Mouse (Mus musculus): Measurements from ENCODE around the gene Arl6ip5.
"Not testable (repeated sequence)": the region's sequence is repeated elsewhere in the genome, so short reads cannot be mapped to it uniquely, and the experiment has no call there.

The Arl6ip5 gene

DNA sequence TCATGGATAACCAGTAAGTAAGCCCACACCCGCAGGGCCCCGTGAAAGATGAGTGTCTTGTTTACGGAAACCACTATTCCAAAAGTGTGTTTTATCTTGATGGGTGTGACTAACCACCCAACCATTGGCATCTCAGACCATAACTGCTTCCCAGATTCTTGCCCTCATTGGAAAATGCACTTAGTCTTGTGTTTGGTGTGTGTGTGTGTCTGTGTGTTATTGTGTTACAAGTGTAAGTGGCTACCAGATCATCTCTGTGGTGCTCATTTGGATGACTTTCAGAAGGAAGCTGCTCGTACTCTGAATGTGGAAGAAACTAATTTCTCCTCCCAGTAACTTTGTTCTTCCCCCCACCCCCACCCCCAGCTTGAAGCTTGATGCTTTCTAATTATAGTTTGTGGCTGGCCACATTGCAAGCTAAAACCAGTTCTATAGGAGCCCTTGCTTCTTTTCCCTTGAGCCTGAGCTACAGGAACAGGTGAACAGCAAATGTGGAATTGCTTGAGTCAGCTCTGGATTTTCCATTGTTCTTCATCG, 12.5 kb downstream of the Arl6ip5 start:
- no peak for DNase-seq (ENCODE audit: extremely low read depth, low read depth)

DNA sequence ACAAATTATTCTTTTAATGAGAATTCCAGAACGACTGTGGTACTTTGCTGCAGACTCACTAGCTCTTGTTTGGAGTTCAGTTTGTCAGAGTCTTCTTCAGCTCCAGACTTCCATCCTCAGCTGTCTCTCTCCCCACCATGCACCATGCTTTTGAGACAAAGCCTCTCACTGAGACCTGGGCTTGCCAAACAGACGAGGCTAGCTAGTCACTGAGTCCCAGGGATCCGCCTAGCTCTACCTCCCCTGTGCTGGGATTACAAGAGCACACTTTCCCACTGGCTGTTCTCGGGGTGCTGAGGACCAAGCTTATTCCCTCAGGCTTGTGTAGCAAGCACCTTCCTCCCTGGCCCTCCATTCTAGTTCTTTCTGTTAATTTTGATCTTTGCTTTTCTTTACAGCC, 13.1 kb downstream of the Arl6ip5 start:
- DNase-seq (ENCODE audit: extremely low read depth, low read depth), result no peak

DNA sequence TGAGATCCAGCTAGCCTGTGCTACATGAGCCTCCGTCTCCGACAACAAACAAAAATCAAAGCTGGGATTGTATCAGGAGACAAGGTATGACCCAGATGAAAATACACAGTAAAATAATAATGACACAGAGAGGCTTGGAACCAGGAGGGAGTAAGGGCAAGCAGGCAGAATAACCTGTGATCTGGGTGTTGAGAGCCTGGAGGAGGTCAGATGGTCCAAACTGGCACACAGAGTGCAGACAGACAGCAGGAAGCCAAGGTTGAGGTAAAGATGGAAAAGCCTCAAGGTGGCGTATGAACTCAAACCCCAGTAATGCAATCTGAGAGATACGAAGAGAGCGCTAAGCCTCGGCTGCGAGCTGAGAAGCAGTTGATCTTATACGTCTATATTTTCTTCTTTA, 14.0 kb downstream of the Arl6ip5 start:
- DNase-seq (ENCODE audit: extremely low read depth, low read depth), result no peak

DNA sequence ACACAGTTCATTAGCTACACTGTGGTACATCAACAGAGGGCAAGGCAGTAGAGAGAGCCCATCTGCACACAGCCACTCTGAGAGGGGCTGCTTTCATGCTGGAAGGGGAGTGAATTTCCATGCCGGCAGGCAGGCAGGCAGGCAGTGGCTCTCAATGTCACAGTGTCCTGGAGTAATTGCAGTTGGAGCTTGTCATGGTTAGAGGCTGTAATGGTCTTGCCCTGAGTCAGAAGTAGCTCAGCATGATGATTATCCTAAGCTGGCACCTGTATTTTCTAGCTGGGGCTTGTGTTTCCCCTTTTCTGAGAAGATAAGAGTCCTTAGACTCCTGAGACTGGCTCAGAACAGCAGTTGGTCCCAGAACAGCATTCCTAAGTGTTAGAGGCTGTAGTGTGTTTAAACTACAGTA, 15.6 kb downstream of the Arl6ip5 start:
- no peak for DNase-seq (ENCODE audit: extremely low read depth, low read depth)

DNA sequence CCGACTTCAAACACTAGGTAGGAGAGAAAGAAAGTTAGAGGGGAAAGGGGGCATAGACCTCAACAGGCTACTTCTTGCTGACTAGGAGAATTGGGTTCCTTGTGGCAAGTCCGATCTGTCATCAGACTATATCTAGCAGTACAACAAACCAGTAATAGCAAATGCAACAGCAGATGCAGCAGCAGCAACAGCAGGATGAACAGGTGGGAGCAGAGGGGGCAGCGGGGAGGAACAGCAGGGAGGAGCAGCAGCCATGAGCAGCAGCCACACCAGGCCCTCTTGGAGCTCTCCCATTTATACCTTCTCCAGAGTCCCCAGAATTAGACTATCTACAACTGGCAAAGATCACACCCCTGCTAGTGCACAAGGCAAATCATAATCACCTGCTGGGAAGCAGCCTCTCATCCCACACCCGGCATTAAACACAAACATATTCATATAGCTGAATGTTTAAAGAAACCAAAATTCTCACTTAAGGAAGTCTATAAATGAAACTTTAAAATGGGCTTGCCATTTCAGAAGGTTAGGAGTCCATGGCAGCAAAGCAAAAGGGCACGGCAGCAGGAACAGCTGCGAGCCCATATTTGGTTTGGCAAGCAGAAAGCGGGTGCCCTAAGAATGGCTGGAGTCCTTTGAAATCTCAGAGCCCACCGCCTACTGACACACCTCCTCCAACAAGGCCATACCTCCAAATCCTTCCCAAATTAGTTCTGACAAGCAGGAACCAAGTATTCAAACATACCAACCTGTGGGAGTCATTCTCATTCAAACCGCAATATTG, 16.8 kb downstream of the Arl6ip5 start:
- no peak for DNase-seq (ENCODE audit: extremely low read depth, low read depth)

DNA sequence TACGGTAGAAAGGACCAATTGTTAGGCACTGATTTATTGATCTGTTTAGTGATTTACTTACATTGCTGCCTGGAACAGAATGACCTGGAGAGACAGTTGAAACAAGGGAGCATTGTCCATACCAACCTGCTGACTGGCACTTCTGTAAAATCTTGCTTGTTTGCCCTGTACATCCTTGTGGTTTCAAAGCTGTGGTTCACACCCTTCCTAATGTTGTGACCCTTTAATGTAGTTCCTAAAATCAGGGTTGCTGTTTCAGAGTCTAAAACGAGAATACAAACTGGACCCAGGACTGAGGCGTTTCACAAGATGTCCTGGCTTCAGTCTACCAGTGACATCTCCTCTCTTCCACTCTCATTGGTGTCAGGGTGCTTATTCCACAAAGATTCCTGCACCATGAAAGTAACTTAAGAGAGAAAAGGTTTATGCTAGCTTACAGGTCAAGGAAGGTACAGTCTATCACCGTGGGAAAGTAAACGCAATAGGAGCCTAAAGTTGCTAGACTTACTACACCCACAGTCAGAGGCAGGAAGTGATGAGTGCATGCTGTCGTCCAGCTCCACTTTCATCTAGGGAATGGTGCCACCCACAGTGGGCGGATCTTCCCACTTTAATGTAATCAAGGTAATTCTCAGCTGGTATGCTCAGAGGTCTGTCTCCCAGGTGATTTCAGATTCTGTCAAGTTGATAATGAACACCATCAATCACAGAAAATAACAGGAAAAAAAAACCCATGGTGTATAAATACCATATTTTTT, 24.6 kb downstream of the Arl6ip5 start:
- DNase-seq (ENCODE audit: extremely low read depth, low read depth), result no peak

DNA sequence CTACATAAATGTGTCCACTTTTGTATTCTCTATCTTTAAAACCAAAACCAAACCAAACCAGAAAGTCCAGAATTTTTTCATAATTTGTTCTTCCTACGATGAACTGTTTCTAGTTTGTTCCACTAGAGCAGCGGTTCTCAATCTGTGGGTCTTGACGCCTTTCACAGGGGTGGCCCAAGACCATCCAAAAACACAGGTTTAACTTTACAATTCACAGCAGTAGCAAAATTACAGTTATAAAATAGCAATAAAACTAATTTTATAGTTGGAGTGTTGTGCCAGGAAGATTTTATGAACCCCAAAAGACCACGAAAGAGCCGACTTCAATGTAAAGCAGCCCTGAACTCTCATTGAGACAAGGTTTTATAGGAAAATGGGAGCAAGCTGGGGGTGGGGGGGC, 25.6 kb downstream of the Arl6ip5 start:
- no peak for DNase-seq (ENCODE audit: extremely low read depth, low read depth)

DNA sequence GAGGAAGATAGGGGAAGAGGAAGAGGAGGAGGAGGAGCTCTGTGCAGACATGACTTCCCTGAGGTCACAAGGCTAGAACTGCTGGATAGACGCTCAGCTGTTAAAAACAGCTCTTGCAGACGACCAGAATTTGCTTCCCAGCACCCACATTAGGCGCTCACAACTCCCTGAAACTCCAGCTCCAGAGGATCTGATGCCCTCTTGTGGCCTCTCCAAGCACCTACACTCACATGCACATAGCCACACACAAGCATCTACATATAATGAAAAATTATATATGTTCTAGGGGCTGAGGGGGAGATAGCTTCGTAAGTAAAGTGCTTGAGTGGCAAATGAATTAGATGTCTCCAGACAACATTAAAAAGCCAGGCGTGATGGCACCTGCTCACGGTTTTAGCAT, 28.9 kb downstream of the Arl6ip5 start:
- DNase-seq (ENCODE audit: extremely low read depth, low read depth), result no peak

DNA sequence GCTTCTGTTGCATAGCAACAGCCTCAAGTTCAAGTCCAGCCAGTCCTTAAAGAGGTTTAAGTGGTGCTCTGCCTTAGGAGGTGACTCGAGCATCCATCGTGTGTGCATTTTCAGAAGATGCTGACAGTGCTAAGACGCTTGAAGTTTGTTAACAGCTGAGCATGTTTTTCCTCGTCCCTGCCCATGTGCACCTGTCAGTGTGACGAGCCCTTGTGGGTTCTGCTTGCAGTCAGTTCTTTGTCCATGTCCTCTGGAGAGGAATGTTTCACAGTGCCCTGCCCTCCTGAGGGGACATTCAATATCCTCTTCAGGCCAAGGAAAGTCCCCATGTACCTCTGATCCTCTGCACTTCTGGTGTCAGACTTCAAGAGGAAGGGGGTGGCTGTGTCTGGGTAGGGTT, 29.6 kb downstream of the Arl6ip5 start:
- DNase-seq (ENCODE audit: extremely low read depth, low read depth), result no peak

DNA sequence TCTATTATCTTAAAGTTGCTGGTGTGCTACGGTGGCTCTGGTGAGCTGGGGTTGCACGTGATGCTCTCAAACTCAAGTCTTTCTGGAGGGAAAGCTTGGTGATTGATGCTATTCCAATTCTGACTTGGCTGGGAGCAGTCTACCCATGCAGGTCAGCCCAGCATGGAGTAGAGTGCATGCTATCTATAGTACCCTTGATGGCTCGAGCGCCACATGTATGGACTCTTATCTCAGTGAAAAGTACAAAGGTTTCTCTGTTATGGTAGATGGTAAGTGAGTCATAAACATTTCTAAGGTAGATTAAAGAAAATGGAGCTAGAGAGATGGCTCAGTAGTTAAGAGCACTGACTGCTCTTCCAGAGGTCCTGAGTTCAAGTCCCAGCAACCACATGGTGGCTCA, 32.0 kb downstream of the Arl6ip5 start:
- no peak for DNase-seq (ENCODE audit: extremely low read depth, low read depth)

DNA sequence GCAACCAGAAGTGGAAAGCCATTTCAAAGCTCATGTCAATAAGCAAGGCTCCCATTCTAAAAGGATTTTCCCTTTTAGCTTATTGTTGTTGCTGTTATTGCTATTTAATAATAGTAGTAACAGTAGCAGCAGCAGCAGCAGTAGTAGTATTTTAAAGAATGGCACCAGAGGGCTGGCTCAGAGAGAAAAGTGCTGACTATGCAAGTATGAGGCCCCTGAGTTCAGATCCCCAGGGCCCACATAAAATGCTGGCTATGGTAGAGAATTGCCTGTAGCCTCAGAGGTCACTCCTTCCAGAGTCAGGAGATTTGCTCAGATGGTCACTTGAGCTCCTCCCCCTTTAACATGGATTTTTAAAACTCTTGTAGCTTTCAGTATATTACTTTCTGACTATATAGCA, 34.7 kb downstream of the Arl6ip5 start:
- no peak for DNase-seq (ENCODE audit: extremely low read depth, low read depth)

DNA sequence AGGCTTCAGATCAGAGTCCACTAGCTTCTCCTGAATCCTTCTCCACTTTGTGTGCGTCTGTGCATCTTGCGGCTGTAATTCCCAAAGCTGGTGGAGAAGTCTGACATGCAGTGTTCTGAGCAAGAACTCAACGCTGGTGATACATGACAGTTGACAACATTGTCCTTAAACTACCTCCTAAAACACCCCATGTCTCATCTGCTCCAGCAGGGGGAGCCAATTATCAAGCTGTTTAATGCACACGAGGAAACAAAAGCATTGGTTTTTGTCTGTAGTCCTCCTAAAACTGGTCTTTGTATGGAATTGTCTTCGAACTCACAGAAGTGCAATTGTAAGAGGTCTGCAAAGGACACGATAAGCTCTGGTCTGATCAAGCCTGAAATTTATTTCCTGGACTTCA, 40.5 kb downstream of the Arl6ip5 start:
- peak; percentile 38 for DNase-seq (ENCODE audit: extremely low read depth, low read depth)

DNA sequence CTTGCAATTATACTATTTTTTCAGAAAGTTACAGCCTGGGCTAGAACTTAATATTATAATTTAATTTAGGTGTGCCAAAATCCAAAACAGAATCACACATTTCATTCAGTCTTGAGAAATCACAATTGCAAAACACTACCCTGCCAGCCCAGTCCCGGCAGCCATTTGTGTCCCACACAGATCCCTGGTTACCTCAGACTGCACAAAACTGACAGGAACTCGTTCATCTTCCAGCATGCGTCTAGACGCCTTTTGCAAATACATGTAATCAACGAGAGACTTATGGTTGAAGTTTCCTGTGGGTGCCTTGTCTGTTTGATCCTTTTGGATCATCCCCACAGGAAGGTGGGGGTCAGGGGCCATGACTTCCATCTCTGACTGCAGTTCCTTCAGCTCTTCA, 41.6 kb downstream of the Arl6ip5 start:
- no peak for DNase-seq (ENCODE audit: extremely low read depth, low read depth)

DNA sequence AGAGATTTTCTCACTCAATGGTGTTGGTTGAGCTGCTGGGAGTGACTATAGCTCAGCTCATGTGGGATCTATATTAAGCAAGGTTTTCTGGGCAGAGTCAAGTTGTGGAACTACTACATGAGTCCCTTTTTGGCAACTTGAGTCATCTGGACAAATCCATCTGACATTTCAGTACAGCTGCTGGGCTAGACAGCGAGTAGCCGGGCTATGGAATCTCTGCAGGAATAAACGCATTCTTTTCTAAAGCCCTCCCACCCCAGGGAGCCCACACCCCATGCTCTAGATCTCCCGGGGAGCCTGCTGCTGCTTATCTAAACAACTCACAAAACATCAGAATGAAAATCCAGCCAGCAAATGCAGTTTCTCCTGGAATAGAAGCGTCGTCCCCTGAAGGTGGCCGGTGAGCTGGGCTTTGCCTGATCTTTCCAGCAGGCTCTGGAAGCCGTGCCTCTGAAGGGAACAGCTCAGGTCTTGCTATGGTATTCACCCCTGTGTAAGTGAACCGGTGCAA, 42.3 kb downstream of the Arl6ip5 start, which contains the start of gene Lmod3:
TSS of gene Lmod3 (minus strand) at position 49 of the 511 bp plus-strand sequence.
- DNase-seq (ENCODE audit: extremely low read depth, low read depth), result no peak

DNA sequence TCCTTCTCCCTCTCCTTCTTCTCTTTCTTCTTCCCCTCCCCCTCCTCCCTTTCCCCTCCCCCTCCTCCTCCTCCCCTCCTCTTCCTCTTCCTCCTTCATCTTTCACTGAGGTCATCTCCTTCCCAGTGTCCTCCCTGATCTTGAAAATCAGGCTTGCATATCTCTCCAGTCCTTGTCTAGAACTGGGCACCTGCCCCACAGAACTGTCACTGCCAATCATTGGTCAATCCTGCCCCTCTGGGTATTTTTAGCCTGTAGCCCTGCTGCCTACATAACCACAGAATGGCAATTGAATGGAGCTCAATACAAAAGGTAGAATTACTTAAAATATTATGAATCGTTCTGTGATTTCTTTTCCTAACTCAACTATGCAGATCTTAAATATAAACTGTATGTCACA, 48.0 kb downstream of the Arl6ip5 start:
- no peak for DNase-seq (ENCODE audit: extremely low read depth, low read depth)

DNA sequence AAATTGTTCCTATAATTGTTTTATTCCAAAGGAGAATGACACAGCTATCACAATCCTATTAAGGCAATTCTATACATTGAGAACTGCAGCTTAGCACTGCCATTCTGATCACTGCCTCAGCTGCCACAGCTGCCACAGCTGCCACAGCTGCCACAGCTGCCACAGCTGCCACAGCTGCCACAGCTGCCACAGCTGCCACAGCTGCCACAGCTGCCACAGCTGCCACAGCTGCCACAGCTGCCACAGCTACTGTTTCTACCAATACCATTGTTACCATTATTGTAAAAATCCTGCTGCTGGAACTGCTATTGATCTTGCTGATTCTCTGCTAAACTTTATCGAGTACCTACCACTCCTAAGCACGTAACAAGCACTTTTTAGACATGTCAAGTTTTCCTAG, 49.4 kb downstream of the Arl6ip5 start:
- not testable (repeated sequence) for DNase-seq (ENCODE audit: extremely low read depth, low read depth)

DNA sequence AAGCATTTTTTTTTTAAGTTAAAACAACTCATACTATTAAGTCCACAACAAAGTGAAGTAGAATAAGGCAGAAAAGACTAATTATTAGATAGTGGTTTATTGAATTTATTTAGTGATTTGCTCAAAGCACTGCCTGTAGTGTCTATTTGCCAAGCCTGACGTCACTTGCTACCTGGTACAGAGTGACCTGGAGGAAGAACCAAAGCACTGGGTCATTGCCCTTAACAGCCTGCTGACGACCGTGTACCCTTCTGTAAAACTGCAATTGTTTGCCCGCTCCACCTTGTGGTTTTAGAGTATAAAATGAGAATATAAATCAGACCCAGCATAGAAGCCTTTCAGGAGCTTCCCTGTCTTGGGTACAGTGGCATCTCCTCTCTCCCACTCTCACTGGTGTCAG, 51.7 kb downstream of the Arl6ip5 start:
- no peak for DNase-seq (ENCODE audit: extremely low read depth, low read depth)

DNA sequence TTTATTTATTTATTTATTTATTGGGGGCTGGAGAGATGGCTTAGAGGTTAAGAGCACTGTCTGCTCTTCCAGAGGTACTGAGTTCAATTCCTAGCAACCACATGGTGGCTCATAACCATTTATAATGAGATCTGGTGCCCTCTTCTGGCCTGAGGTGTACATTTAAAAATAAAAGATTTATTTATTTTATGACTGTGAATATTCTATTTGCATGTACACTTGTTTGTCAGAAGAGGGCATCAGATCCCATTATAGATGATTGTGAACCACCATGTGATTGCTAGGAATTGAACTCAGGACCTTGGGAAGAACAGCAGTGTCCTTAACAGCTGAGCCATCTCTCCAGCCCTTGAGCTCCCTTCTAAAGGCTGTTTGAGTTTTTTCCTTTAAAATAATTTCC, 53.3 kb downstream of the Arl6ip5 start:
- DNase-seq (ENCODE audit: extremely low read depth, low read depth), result not testable (repeated sequence)

DNA sequence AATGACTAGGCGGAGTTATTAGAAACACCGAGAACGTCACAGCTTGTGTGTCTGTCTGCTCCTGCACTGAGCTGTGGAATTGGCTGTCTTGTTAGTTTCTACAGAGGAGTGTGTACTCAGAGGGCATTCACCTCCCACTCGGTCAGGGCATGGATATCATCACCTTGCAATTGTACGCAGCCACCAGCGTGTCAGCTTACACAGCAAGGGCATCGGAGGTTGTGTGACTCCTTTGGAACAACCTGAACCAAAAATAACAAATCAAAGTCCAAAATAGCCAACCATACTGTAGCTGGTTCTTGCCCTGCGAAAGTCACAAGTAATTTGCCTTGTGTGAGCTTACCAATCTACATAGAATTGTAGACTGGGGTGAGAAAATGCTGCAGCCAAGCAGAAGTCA, 54.8 kb downstream of the Arl6ip5 start:
- no peak for DNase-seq (ENCODE audit: extremely low read depth, low read depth)

DNA sequence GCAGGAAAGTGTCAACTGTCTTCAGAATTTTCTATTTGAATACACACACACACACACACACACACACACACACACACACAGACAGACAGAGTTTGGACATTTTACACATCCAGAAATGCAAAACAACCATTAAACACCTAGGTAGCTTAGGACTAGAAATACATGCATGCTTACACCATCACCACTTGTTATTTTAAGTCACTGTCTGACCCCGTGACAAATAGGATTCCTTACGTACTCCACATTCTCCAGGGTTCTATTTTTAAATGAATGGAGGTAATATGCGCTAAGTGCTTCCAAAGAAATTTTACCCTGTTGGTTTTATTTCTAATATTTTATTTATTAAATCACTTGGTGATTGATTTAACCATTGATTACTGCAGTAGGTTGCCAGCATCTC, 55.2 kb downstream of the Arl6ip5 start:
- DNase-seq (ENCODE audit: extremely low read depth, low read depth), result no peak

DNA sequence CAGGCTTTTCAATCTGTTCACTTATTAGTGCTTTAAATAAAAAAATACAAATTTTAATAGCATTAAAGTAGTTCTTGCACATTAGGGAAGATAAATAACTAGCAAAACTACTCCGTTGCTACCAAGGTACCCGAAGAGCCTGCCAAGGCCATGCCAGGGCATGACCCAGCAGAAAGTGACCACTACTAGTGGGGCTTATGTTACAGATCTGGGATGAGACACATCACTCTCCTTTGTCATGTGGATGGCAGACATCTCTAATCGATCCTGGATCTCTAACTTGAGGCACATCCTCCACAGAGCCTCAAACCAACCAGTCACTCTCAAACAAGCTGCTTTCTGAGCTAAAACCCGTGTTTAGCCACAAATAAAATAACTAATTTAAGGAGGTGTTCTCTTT, 56.2 kb downstream of the Arl6ip5 start:
- DNase-seq (ENCODE audit: extremely low read depth, low read depth), result no peak

DNA sequence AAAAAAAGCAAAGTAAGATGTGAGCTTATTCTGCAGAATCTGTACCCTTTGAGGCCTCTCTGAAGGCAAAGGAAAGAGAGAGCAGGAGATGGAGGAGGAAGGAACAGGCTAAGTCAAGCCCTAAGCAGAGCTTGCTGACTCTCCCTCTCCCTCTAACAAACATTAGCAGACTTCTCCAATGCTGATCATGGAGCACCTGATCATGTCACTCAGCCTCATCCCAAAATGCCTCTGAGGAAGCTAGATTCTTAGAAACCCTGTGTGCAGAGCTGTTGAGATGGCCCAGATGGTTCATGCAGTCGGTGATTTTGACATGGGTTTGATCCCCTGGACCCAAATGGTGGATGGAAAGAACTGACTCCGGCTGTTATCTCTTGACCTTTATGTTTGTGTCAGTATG, 56.6 kb downstream of the Arl6ip5 start:
- DNase-seq (ENCODE audit: extremely low read depth, low read depth), result no peak
